Mouse (Mus musculus): ENCODE measurements at regions not wholly inside any gene's neighbourhood (a gene's known extent, or its start where the extent isn't known, plus 50 kb on each side); places are given as distances from the start of the nearest gene placed in this dataset.

GRCm38 (mm10) chr12:13009470-13009869, 67.8 kb upstream of the Mycn start:
- Histone ChIP-seq H3K4me1 (replicated peaks; ENCODE audit: control insufficient read depth, insufficient read depth, low read length) (no peaks in the 10 kb centered on the region), H3K4me2 (replicated peaks; ENCODE audit: low read depth) (no peak overlapping the region), H3K27ac (ENCODE audit: low read depth, low read length) (no peak overlapping the region), H3K4me3 (ENCODE audit: low read depth, low read length) (no peak overlapping the region), H3K9me3 (ENCODE audit: control insufficient read depth) (no peaks in the 10 kb centered on the region), H3K9ac (ENCODE audit: low read depth, low read length) (no peak overlapping the region), H3K36me3 (ENCODE audit: control insufficient read depth, insufficient read depth) (no peaks in the 10 kb centered on the region), H3K27me3 (replicated peaks; ENCODE audit: control insufficient read depth, insufficient read depth, low read length) (no peaks in the 10 kb centered on the region)
- TF ChIP-seq CTCF (IDR thresholded peaks at IDR 0.05; ENCODE audit: low read depth), result peak; percentile 46
- WGBS, result 35% methylated on average over 2 of the region's 2 CpGs
- no peak for ATAC-seq

DNA sequence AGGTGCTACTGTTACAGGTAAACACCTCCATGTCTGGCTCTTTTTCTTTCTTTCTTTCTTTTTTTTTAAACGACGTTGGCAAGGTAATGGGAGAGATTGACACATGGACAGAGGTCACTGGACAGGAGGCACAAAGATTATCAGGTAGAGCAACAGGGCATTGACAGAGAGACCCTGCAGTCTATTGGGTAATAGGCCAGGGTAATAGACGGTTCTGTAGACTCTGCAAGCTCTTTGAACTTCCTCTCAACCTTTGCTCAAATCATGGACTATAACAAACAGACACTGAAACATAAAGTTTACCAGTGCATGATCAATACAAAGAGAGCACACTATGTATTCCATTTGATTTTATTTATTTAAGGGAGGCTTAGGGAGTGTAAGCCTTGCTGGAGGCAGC, 61.0 kb upstream of the Mycn start:
- no peak overlapping the region for H3K9ac ChIP-seq (ENCODE audit: low read depth, low read length)
- 68% methylated on average over 3 of the region's 3 CpGs for WGBS
- H3K4me1 ChIP-seq (replicated peaks; ENCODE audit: control insufficient read depth, insufficient read depth, low read length), result no peaks in the 10 kb centered on the region
- no peak for TF ChIP-seq CTCF (IDR thresholded peaks at IDR 0.05; ENCODE audit: low read depth)
- H3K36me3 ChIP-seq (ENCODE audit: control insufficient read depth, insufficient read depth), result no peaks in the 10 kb centered on the region
- ATAC-seq, result no peak
- H3K4me2 ChIP-seq (replicated peaks; ENCODE audit: low read depth), result no peak overlapping the region
- no peak overlapping the region for H3K27ac ChIP-seq (ENCODE audit: low read depth, low read length)
- no peak overlapping the region for H3K4me3 ChIP-seq (ENCODE audit: low read depth, low read length)
- H3K27me3 ChIP-seq (replicated peaks; ENCODE audit: control insufficient read depth, insufficient read depth, low read length), result no peaks in the 10 kb centered on the region
- no peaks in the 10 kb centered on the region for H3K9me3 ChIP-seq (ENCODE audit: control insufficient read depth)

DNA sequence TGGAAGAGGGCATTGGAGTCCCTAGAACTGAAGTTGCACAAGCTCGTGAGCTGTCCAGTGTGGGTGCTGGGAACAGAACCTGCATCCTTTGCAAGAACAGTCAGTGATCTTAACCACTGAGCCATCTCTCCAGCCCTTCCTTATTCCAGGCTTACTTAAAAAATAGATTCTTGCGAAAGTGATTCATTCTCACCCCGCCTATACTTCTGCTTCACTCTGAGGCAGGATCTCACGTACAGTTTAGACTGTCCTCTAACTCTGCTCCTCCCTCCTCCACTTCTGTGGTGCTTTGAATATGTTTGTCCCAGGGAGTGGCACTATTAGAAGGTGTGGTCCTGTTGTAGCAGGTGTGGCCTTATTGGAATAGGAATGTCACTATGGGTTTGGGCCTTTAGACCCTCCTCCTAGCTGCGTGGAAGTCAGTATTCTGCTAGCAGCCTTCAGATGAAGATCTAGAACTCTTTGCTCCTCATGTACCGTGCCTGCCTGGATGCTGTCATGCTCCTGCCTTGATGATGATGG, 60.4 kb upstream of the Mycn start:
- Histone ChIP-seq H3K27ac (ENCODE audit: low read depth, low read length) (no peak overlapping the region), H3K36me3 (ENCODE audit: control insufficient read depth, insufficient read depth) (no peaks in the 10 kb centered on the region), H3K4me1 (replicated peaks; ENCODE audit: control insufficient read depth, insufficient read depth, low read length) (no peaks in the 10 kb centered on the region), H3K9me3 (ENCODE audit: control insufficient read depth) (no peaks in the 10 kb centered on the region), H3K4me2 (replicated peaks; ENCODE audit: low read depth) (no peak overlapping the region), H3K27me3 (replicated peaks; ENCODE audit: control insufficient read depth, insufficient read depth, low read length) (no peaks in the 10 kb centered on the region), H3K9ac (ENCODE audit: low read depth, low read length) (no peak overlapping the region), H3K4me3 (ENCODE audit: low read depth, low read length) (no peak overlapping the region)
- no peak for TF ChIP-seq CTCF (IDR thresholded peaks at IDR 0.05; ENCODE audit: low read depth)
- WGBS, result 84% methylated on average over 6 of the region's 6 CpGs
- no peak for ATAC-seq

- TF ChIP-seq CTCF (IDR thresholded peaks at IDR 0.05; ENCODE audit: low read depth), result no peak
- H3K27ac ChIP-seq (ENCODE audit: low read depth, low read length), result no peak overlapping the region
- H3K9ac ChIP-seq (ENCODE audit: low read depth, low read length), result no peak overlapping the region
- no peak overlapping the region for H3K4me3 ChIP-seq (ENCODE audit: low read depth, low read length)
- no peak for ATAC-seq
- no peak overlapping the region for H3K4me2 ChIP-seq (replicated peaks; ENCODE audit: low read depth)
- 65% methylated on average over 9 of the region's 9 CpGs for WGBS
- no peaks in the 10 kb centered on the region for H3K9me3 ChIP-seq (ENCODE audit: control insufficient read depth)
- H3K36me3 ChIP-seq (ENCODE audit: control insufficient read depth, insufficient read depth), result no peaks in the 10 kb centered on the region
- H3K4me1 ChIP-seq (replicated peaks; ENCODE audit: control insufficient read depth, insufficient read depth, low read length), result no peaks in the 10 kb centered on the region
- no peaks in the 10 kb centered on the region for H3K27me3 ChIP-seq (replicated peaks; ENCODE audit: control insufficient read depth, insufficient read depth, low read length)
Measured at GRCm38 (mm10) chr12:12995974-12996361, 54.3 kb upstream of the Mycn start.

GRCm38 (mm10) chr12:12995061-12995973, 53.6 kb upstream of the Mycn start:
- Histone ChIP-seq H3K4me2 (replicated peaks; ENCODE audit: low read depth) (no peak overlapping the region), H3K36me3 (ENCODE audit: control insufficient read depth, insufficient read depth) (no peaks in the 10 kb centered on the region), H3K9ac (ENCODE audit: low read depth, low read length) (no peak overlapping the region), H3K4me3 (ENCODE audit: low read depth, low read length) (no peak overlapping the region), H3K4me1 (replicated peaks; ENCODE audit: control insufficient read depth, insufficient read depth, low read length) (no peaks in the 10 kb centered on the region), H3K27me3 (replicated peaks; ENCODE audit: control insufficient read depth, insufficient read depth, low read length) (no peaks in the 10 kb centered on the region), H3K27ac (ENCODE audit: low read depth, low read length) (no peak overlapping the region), H3K9me3 (ENCODE audit: control insufficient read depth) (no peaks in the 10 kb centered on the region)
- TF ChIP-seq CTCF (IDR thresholded peaks at IDR 0.05; ENCODE audit: low read depth), result no peak
- WGBS, result 52% methylated on average over 21 of the region's 21 CpGs
- no peak for ATAC-seq

GRCm38 (mm10) chr12:12993894-12994714, 52.4 kb upstream of the Mycn start:
- no peak for ATAC-seq
- WGBS, result 52% methylated on average over 8 of the region's 8 CpGs
- H3K27me3 ChIP-seq (replicated peaks; ENCODE audit: control insufficient read depth, insufficient read depth, low read length), result no peaks in the 10 kb centered on the region
- no peaks in the 10 kb centered on the region for H3K36me3 ChIP-seq (ENCODE audit: control insufficient read depth, insufficient read depth)
- no peak overlapping the region for H3K27ac ChIP-seq (ENCODE audit: low read depth, low read length)
- no peak overlapping the region for H3K4me2 ChIP-seq (replicated peaks; ENCODE audit: low read depth)
- TF ChIP-seq CTCF (IDR thresholded peaks at IDR 0.05; ENCODE audit: low read depth), result no peak
- no peak overlapping the region for H3K4me3 ChIP-seq (ENCODE audit: low read depth, low read length)
- no peak overlapping the region for H3K9ac ChIP-seq (ENCODE audit: low read depth, low read length)
- no peaks in the 10 kb centered on the region for H3K9me3 ChIP-seq (ENCODE audit: control insufficient read depth)
- no peaks in the 10 kb centered on the region for H3K4me1 ChIP-seq (replicated peaks; ENCODE audit: control insufficient read depth, insufficient read depth, low read length)
